Mouse (Mus musculus) frontal cortex, postnatal 25 days (tissue): ENCODE measurements around the gene Ifnb1.

ENCODE experiments used
- DNase-seq, 2 experiments: peaks; one replicate each; pipeline ENCODE4 v3.0.0; 2022; ENCODE audit warnings: low spot score in 2 of 2

Ifnb1 gene

DNA sequence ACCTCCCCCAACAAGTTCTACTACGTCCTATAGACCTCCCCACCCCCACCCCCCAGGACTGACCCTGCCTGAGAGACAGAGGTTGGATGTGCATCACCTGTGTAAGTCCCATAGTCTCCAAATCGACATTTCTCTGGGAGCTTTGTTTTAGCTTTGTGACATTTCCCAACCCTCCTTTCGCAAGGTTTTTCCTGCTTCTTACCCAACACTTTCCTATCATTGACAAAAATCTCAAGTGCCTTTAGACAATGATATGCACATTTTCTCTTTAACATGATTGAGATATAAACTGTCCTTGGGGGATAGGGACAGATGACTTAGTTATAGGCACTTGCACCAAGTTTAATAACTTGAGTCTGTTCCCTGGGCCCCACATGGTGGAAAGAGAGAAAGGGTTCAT is 21.3 kb downstream of the Ifnb1 start:
- no peak for DNase-seq

DNA sequence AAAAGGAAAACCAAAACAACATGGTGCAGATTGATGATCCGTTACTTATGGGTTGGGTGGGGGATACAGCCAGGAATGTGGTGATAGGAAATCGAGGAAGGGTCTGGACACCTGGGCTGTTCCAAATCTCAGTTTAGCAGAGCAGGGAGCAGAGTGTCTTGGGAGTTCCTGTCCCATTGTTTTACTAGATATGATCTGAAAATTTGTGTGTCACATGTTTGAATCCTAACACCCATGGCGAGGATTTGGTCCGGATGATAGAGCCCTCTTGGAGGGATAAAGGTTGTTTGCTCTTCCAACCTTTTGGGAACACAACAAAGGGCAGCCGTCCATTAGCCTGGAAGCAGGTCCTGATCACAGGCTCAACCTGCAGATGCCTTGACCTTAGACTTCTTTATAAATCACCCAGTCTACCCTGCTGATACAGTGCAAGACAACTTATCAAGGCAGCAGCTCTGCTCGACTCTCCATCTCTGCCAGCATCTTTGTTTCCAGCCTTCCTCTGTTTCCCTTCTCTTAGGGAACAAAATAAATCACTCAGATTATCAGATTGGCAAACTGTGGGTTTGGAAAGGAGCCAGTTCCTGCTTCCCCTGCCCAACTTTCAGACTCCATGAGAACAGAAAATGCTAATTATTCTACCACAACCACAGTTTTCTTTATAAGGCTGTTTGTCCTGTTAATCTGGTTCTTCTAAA is 26.1 kb downstream of the Ifnb1 start:
- DNase-seq: no peak

DNA sequence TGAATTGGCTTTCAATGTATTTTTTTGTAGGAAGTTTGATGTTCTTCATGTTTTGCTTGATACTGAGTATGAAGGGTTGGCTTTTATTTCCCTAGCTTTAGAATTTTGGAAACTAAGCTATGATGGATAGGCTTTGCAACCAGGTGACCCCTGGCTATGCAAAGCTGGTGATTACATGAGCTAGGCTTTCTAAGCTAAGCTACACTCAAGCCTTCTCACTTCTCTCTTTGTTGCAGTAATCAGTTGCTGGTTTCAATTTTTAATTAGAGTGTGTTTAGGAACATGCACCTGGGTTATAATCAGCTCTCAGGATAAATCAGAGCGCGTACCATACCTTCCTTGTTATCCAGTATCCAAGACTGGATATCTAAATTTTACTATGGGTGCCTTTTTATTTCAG is 33.0 kb downstream of the Ifnb1 start:
- DNase-seq: no peak

DNA sequence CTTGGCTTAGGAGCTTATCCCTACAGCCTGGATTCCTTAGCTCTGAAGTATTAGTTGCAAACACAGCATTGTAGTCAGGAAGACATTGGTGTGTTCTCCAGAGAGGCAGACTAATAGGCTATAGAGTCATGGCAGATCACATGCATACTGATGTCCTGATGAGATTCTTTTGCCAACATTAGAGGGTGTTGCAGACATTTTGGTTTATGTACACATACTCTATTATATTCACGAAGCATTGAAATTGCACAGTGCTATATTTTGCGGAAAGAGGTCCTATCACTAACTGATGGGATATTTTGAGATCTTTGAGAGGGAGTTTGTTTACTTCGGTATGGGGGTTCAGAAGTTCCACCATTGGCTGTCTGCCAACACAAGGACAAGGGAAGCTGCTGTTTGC is 34.5 kb downstream of the Ifnb1 start:
- no peak for DNase-seq

DNA sequence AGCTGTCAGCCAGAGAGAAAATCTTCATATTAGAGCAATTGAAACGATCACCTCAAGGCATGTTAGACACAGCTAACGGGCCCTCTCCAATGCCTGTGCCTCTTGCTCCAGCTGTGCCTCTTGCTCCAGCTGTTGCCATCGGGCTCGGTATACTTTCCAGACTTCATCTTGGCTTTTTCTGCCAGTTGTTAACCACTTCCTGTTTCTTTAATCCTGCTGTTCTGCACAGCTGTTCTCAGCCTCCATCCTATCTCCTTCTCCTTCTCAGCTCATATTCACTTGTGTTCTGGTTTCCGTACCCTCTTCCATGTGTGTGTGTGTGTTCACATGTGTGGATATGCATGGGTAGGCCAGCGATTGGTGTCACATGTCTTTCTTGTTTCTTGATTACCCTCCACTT is 42.4 kb downstream of the Ifnb1 start:
- no peak for DNase-seq

DNA sequence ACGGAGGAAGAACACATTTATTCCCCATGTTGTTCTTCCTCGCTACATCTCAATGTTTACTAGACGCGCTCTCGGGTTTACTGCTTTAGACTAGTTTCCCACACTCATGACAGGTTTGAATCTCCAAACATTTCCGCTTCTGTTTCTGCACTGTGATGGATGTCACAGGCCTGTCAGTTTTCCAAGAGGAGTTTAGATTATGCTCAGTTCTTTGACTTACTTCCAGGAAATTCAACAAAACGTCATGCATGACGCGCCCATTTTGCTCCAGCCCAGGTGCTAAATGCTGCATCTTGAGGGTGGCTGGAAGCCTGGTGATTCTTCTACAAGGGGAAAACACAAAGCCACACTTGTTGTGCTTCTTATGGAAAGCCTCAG is 43.8 kb downstream of the Ifnb1 start:
- DNase-seq: no peak

DNA sequence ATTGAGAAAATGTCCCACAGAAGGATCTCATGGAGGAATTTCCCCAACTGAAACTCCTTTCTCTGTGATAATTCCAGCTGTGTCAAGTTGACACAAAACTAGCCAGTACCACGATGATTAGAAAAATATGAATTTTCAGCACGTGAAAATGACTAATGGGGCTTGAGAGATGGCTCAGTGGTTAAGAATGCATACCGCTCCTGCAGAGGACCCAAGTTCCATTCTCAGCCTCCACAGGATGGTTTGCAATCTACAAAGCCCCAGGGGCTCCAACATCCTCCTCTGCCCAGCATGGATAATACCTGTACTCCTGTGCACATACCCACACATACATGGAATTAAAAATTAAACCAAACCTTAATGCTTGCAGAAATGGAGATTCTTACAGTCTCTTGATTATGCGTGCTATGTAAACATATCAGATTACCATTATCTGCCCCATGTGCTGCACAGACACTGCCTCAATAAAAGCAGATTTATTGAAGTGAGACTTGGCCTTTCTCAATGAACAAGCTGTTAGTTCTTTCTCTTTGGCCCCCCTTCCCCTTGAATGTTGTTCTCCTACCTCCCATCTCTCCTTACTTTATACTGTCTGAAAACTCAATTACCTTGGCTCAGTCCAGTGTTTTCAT is 44.3 kb downstream of the Ifnb1 start:
- DNase-seq: no peak

DNA sequence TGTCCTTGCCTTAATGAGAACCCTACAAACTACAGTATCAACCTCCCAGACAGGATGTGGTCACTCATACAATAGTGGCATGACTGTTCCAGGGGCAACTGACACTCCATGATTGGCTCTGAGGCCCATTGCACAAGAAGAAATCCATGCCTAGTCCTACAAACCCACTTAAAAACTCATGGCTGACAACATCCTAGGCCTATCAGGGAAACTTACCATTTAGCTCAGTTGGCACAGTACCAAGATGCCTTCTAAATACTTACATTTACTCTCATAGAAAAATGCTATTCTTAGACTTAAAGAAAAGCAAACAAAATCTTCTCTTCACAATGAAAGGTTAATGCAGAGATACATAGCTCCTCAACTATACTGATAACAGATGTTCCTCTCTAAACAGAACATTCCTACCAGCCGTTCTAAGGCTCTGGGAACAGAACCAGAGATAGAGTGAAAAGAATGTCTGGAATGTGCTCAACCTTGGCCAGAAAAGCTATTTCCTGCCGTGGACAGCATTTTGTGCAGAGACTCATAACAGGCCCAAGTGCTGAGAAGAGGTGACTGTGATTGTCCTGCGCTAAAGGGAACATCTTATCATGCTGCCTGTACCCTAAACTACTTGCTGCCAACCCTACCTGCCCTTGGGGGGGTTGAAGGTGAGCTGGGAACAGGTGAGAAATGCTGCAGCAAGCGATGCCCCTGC is 45.9 kb downstream of the Ifnb1 start:
- DNase-seq: no peak

DNA sequence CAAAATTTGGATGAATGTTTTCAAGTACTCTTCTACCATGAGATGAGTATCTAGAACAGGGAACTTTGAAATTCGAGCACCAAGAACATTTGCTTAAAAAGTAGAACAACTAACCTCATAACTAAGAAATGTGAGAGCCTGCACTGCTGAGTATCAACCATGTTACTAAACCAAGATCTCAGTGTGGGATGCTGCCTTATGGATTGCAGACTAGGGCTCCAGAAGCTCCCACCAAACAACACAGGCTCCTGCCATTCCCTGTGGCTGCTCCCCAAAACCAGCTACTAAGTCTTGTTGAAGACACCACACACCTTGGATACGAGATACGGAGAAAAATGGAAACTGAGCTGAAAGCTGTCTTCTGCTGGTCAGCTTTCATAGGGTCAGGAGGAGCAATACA is 46.5 kb downstream of the Ifnb1 start:
- no peak for DNase-seq
